Mouse (Mus musculus): ENCODE results near the gene Ino80d.

DNA sequence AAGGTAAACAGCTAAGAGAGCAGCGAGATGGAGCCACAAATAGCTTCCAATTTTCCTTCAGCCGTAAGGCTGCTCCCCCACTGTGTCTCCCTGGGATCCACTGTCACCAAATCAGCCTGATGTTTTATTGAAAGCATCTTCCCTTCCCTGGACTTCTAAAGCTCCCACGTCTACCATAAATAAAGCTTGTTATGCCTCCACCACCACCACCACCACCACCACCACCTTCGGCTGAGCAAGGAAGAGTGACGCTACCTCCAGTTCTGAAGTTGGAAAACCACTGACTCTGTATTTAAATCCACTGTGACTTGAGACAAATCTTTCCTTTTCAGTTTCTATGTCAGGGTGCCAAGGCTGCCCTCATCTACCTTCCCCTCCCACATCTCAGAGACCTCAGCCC lies 167.5 kb downstream of the Ino80d start:
- TF ChIP-seq CTCF (IDR thresholded peaks at IDR 0.05) (no peak), POLR2A (IDR thresholded peaks at IDR 0.05; ENCODE audit: insufficient read depth, low read depth, low read length) (no peak)

All from heart, adult 2 months (tissue).